Comparison of ENCODE assay signal across 27 mouse cellular contexts in genomic region chr17:48608315-48608714, GRCm38 (mm10).
"Had no signal": no experiment of that assay in that cellular context is flagged by ENCODE, and none has a peak within 500 bp of the region (broad histone marks: within the 10 kb centered on the region; RNA-seq: fewer than 3 reads in every experiment).

No protein-coding gene starts in this region.

- H3K36me3 ChIP-seq: embryonic facial prominence, embryonic 10.5 days; embryonic facial prominence, embryonic 12.5 days; embryonic facial prominence, embryonic 13.5 days; embryonic facial prominence, embryonic 15.5 days; forebrain, embryonic 10.5 days; forebrain, embryonic 12.5 days had no signal

- H3K9me3 ChIP-seq: embryonic facial prominence, embryonic 10.5 days; embryonic facial prominence, embryonic 12.5 days; embryonic facial prominence, embryonic 13.5 days; embryonic facial prominence, embryonic 15.5 days; forebrain, embryonic 10.5 days; forebrain, embryonic 12.5 days; forebrain, embryonic 13.5 days had no signal

- H3K27ac ChIP-seq: embryonic facial prominence, embryonic 10.5 days; embryonic facial prominence, embryonic 12.5 days; embryonic facial prominence, embryonic 13.5 days; embryonic facial prominence, embryonic 15.5 days; forebrain, embryonic 12.5 days; forebrain, embryonic 13.5 days; gastrocnemius, adult 2 months; heart, adult 2 months had no signal

- ATAC-seq: forebrain, embryonic 13.5 days; forebrain, embryonic 14.5 days; forebrain, embryonic 16.5 days; forebrain, postnatal 0 days had no signal

- H3K4me2 ChIP-seq: embryonic facial prominence, embryonic 12.5 days; embryonic facial prominence, embryonic 13.5 days; embryonic facial prominence, embryonic 15.5 days; forebrain, embryonic 12.5 days; forebrain, embryonic 13.5 days had no signal

- H3K9ac ChIP-seq: embryonic facial prominence, embryonic 12.5 days; embryonic facial prominence, embryonic 13.5 days; embryonic facial prominence, embryonic 15.5 days; forebrain, embryonic 12.5 days; forebrain, embryonic 13.5 days; forebrain, postnatal 0 days had no signal

- H3K4me1 ChIP-seq: embryonic facial prominence, embryonic 12.5 days; embryonic facial prominence, embryonic 13.5 days; embryonic facial prominence, embryonic 15.5 days; forebrain, embryonic 13.5 days had no signal

- H3K4me3 ChIP-seq: embryonic facial prominence, embryonic 10.5 days; embryonic facial prominence, embryonic 12.5 days; embryonic facial prominence, embryonic 13.5 days; embryonic facial prominence, embryonic 15.5 days; erythroblast, embryonic 14.5 days; forebrain, embryonic 10.5 days; forebrain, embryonic 12.5 days; forebrain, embryonic 13.5 days; gastrocnemius, adult 2 months; heart, adult 2 months had no signal

- DNase-seq: cerebellum, adult 2 months; cerebellum, adult 8-10 months; cerebellum, adult 9-10 months; cerebellum, adult 9-11 months; cerebellum, postnatal 10 days; cerebellum, postnatal 14 days; cerebellum, postnatal 25 days; cerebellum, postnatal 36 days; embryo, embryonic 11 days; forebrain, postnatal 0 days; gastrocnemius, adult 2 months; gastrocnemius, postnatal 10 days; gastrocnemius, postnatal 14 days; gastrocnemius, postnatal 25 days; gastrocnemius, postnatal 36 days; heart, adult 18-20 months had no signal

- H3K27me3 ChIP-seq: embryonic facial prominence, embryonic 12.5 days; embryonic facial prominence, embryonic 13.5 days; forebrain, embryonic 12.5 days; forebrain, embryonic 13.5 days had no signal
